Mouse (Mus musculus): ENCODE measurements around the gene 4930519G04Rik. TPM values are rescaled to one million over a fixed set of nuclear protein-coding genes. Genes with fewer than 3 reads are reported as not detected.
"Not testable (repeated sequence)": the region's sequence is repeated elsewhere in the genome, so short reads cannot be mapped to it uniquely, and the experiment has no call there.

4930519G04Rik gene
- total RNA-seq (2021) = not detected

DNA sequence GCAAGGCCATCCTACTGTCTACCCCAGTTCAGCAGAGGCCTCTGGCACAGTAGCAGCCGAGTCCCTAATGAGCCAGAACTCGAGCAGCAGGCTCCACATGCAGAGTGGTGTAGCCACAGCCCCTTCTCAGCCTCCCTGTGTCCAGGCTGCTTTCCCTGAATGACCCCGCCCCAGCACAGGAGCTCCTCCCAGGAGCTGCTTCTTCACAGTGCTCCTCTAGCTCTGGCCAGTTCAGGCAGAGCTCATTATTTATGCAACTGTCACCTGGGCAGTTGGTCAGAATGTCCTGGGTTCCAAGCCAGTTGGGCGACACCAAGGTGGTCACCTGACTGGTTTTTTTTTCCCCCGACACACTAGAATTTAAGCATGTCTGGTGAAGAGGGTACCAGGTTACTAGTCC lies at the start of gene 4930519G04Rik:
TSS of gene 4930519G04Rik (plus strand) at position 301 of the 400 bp plus-strand sequence.
- DNase-seq = not testable (repeated sequence)

- no peak for DNase-seq
These were observed 49.1 kb upstream of the 4930519G04Rik start for GRCm38 (mm10) chr5:114804335-114804734.

DNA sequence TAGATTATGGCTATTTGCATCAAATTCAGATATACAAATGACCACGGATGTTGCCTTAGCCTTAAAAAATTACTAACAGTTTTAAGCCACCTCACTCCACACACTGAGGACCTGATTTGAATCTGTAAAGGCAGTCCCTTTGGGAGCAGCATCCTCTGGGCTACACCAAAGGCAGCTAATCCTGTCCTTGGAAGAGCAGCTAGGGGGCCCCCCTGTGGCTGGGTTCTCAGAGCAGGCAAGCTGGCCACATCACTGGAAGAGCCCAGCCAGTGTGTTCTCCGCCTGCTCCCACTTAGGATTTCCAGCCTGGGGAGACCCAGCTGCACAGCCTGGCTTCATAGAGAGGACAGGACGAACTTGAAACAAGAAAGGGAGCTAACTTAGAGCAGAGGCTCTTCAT lies 48.5 kb upstream of the 4930519G04Rik start:
- DNase-seq = peak; percentile 52 to 62

- no peak for DNase-seq
These were observed 47.8 kb upstream of the 4930519G04Rik start for GRCm38 (mm10) chr5:114805436-114806350.

- no peak for DNase-seq
These were observed 46.8 kb upstream of the 4930519G04Rik start for GRCm38 (mm10) chr5:114806636-114807035.

DNA sequence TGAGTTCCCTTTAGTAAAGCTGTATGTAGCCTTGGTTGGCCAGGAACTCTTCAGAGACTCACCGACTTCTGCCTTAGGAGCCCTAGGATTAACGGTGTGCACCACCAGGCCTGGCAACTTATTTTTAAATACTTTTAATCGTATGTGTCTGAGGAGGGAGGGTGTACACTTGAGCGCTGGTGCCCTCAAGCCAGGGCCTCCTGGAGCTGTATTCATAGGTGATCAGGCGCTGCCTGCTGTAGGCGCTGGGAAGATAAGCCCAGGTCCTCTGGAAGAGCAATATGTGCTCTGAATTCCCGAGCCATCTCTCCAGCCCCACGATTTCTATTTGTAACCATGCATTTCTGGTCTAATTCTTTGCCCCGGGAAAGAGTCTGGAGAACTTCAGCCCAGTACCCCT lies 46.4 kb upstream of the 4930519G04Rik start:
- DNase-seq = no peak

DNA sequence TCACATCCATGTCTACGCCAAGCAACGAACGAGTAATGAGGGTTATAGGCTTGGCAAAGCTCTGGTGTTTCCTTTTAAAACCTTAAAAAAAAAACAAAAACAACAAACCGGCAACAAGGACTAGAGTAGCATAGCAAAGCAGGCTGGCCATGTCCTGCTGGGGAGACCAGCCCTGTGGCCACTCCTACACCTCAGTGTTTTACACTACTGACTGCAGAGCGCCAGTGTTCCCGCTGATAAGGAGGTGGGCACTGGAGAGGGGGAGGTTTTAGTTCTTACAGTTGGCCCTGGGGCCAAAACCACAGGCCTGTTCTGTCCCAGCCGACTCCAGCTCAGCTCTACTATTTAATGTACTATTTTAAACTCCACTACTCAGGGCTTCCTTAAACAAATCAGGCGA lies 46.0 kb upstream of the 4930519G04Rik start:
- DNase-seq = no peak

DNA sequence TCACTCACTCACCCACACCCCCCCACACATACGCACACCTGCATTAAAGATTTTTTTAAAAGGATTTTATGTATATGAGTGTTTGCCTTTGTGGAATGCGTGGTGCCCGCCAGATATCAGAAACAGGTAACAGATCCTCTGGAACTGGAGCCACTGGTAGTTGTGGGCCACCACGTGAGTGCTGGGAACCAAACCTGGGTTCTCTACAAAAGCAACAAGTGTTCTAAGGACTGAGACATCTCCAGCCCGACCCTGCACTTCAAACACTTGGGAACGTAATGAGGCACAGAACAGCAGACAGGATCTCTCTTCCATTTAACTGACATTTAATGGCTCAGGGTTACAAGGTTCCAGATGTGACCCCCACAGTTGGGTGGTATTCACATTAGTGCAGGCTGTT lies 45.6 kb upstream of the 4930519G04Rik start:
- DNase-seq = no peak

DNA sequence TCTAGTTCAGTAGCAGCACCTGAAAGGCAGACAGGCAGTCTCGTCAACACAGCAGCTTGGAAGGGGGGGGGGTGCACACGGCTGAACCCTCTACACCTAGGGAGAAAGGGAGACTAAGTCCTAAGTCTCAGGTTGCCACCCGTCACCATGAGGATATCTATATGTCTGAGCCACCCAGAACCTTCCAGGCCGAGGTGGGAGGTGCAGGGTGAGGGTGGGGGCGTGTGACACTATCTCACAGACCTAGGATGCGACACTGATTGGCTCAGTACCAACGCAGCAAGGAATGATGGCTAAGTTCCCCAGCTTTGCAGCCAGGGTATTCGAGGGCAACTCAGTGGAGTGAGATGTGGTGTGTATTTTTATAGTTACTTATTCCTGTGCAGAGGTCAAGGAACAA lies 45.1 kb upstream of the 4930519G04Rik start:
- no peak for DNase-seq

GRCm38 (mm10) chr5:114809181-114809756 lies 44.2 kb upstream of the 4930519G04Rik start:
- no peak for DNase-seq

DNA sequence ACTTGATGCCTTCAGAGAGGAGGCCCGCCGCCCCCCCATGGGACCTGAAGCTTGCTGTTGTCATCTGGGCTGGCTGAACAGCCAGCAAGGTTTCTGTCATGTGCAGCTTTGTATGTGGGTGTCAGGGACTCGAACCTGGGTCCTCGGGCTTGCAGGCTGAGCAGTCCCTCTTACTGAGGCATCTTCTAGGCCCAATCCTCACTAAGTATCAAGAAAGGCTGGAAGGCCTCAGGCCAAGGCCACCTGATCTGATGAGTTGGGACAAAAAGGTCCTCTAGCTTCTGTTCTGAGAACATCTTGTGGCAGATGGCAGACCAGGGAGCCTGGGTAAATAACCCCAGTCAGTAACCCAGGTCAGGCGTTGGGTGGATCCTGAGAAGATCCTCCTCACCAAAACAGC lies 43.6 kb upstream of the 4930519G04Rik start:
- no peak for DNase-seq

- peak; percentile 89 to 91 for DNase-seq
These were observed 39.8 kb upstream of the 4930519G04Rik start for GRCm38 (mm10) chr5:114813525-114814181.

DNA sequence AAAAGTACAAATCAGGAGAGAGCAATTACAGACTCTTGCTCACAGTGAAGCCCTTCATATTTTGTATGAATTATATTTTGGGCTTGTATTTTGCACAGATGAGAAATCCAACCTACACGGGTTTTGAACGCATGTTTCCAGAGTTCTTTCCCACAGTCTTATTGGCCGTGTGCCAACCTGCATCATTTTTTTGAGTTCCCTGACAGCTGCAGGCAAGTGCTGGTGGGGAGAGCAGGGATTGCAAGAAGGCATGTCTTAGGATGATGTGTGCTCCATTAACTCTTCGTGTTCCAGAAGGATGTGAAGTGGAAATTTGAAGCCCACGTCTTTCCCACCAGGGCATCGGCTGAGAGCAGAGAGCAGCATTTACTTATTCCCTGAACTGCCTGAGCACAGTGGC lies 36.9 kb upstream of the 4930519G04Rik start:
- no peak for DNase-seq

DNA sequence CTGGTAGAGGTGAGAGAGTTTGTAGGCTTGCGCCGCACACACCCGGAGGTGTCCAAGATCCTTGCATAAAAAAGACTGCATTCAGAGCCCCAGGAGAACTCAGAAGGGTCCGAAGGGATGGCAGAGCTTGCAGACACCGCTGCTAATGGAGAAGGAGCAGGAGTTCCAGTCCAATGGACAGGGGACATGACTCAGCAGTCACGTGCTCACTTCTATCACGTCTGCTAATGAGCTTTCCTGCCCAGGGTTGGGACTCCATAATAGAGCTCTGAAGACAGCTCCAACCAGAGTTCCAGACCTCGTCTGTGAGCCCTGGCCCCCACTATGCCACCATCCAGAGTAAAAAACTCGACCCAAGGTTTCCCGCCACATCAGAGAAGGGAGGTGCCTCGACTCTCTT lies 35.3 kb upstream of the 4930519G04Rik start:
- DNase-seq = no peak

GRCm38 (mm10) chr5:114822796-114823688 lies 30.4 kb upstream of the 4930519G04Rik start, which contains the start of gene 1500011B03Rik:
TSS of gene 1500011B03Rik (minus strand) at chr5:114823468.
- peak; percentile 73 to 77 for DNase-seq

DNA sequence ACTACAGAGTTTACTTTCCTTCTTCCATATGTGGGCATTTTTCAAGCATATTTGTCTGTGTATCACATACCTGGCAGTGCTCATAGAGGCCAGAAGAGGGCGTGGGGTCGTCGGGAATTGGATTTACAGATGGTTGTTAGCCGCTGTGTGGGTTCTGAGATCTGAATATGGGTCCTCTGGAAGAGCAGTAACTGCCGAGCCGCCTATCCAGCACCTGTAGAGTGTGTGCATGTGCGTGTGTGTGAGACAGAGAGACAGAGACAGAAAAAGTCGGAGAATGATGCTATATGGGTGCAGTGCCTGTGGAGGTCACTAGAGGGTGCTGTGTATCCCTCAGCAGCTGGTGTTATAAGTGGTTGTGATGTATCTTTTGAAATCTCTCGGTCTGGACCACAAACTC lies 29.3 kb upstream of the 4930519G04Rik start:
- DNase-seq = no peak

DNA sequence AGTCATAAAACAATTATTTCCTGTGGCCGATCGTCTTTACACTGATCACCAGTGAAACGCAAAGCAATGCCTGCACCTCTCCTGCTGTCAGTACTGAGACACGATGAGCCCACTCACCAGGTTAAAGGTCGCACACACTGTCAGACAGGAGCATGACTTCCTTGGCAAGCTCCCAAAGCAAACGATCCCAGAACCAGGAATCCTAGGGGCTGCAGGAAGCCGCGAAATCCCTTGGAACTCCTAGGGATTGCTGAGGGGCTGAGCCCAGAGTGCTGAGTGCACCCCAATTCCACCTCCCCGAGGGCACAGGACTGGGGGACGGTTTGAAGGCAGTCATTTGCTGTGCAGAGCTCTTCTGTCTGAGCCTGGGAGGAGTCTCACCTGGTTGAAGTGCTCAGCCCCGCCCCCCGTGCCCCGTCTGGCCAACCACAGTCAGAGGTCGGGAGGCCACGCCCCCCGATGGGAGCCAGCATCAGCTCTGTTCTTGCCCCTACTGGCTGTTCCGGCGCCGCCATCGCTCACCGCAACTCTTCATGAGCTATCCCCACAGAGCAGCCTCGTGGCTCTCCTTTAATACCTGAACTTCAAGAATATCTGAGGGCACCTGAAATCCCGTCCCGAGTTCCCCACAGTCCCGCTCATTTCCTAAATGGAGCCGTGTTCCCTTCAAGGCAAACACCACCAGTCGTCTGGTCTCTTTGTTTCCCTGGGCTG lies 27.3 kb upstream of the 4930519G04Rik start:
- no peak for DNase-seq

DNA sequence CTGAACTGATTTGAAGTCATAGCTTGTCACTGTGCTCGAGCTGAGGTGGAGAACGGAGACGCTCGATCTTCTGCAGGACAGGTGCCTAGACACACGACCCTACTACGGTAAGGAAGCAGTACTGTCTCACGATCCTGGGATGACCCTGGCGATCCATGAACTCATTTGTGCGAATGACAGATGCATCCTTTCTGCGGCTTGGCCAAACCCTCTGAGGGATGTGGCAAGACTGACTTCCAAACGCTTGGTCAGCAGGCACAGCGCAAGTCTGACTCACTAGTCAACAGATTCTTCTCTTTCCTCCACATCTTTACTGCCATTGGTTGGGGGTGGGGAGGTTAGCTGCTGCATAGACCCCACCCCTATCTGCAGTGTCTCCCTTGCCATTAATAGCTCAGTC lies 26.0 kb upstream of the 4930519G04Rik start:
- DNase-seq = no peak

DNA sequence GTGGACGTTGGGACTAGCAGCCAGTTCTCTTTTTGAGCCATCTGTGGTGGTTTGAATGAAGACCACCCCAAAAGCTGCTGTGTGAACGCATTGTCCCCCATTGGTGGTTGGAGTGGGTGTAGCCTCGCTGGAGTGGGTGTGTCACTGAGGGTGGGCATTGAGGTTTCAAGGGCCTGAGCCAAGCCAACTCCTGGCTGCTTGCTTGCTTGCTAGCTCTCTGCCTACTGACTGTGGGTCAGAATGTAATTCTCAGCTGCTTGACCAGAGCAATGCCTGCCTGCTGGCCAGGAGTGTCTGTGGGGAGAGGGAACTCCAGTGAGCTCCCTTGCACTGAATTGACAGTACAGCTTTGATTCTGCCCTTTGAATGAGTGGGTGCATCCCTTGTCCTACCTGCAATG lies 23.7 kb upstream of the 4930519G04Rik start:
- DNase-seq = no peak

- DNase-seq = no peak
These were observed 16.6 kb upstream of the 4930519G04Rik start for GRCm38 (mm10) chr5:114836886-114837285.

GRCm38 (mm10) chr5:114840481-114840880 lies 13.0 kb upstream of the 4930519G04Rik start:
- DNase-seq = not testable (repeated sequence)

Data from layer of hippocampus, postnatal 36 days (tissue).